Mouse (Mus musculus): ENCODE measurements around the gene Atp2b4.
"Not testable (repeated sequence)": the region's sequence is repeated elsewhere in the genome, so short reads cannot be mapped to it uniquely, and the experiment has no call there.

The Atp2b4 gene

GRCm38 (mm10) chr1:133692195-133692594 lies 108.6 kb downstream of the Atp2b4 start:
- no peak for DNase-seq

GRCm38 (mm10) chr1:133691046-133691445 lies 109.8 kb downstream of the Atp2b4 start:
- no peak for DNase-seq

DNA sequence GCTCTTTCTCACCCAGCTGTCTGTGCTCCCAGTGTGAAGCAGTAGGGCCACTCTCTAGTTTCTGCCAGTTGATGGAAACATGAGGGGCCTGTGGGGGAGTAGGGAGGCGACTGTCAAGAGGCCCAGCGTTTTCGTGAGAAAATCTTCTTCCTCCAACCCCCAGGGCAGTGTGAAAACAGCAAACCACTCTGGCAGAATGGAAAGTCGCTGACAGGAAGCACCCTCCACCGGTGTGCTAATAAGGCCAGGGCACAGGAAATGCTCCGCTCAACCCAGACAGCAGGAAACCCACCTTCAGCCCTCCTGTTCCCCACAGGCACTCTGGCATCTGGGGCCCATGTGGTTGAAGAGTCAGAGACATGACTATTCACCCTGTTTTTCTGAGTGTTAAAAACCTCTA lies 110.9 kb downstream of the Atp2b4 start, which contains the start of gene Lax1:
Gene Lax1, minus strand, starts transcription at position 212 of the 400 bp plus-strand sequence.
- peak; percentile 82 for DNase-seq

DNA sequence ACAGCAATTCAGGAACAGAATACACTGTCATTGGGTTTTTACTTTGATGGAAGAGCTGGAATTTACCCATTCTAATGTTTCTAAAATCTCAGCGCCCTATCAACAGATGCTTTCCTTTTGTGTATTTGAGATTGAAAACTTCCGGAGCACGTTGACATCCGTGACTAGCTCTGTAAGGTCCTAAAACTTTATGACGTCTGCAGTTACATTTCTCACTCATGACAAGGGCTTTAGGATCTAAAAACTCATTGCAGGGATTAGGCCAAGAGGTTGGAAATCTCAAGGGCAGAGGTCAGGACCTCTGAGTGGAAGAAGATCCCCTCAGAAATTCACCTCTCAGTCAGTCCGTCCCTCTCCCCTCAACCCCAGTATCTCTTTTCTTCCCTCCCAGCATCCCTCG lies 112.5 kb downstream of the Atp2b4 start:
- DNase-seq, result no peak

DNA sequence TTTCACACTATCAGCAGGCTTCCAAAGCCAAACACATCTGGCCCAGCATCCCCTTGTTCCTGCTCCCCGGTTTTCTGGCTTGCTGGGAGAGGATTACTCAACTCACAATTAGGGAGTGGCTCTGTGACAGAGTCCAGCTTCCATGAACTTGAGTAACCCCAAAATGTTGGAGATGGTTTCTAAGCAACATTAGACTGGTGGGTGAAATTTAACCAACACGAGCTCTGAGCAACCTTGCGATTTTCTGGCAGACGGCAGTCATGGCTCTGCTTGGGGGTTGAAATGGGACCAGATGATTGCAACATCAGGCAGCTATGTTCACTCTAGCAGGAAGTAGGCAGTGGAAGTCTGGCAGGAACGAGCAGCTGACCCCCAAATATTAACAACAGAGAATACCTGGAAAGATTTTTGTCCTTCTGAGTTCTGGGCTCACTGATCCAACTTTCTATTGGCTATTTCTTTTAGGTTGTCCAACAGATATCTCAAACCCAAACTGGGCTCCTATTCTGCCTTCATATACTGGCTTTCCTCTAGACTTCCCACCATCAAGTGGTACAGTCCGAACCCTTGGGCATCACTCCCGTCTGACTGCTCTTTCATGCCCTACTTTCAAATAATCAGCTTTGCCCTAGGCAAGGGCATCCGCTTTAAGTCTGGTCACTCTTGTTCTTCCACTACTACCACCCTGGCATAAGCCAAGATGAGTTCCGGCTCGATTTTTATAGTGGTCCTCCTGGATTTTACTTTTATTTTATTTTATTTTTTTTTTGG lies 114.9 kb downstream of the Atp2b4 start:
- no peak for DNase-seq

DNA sequence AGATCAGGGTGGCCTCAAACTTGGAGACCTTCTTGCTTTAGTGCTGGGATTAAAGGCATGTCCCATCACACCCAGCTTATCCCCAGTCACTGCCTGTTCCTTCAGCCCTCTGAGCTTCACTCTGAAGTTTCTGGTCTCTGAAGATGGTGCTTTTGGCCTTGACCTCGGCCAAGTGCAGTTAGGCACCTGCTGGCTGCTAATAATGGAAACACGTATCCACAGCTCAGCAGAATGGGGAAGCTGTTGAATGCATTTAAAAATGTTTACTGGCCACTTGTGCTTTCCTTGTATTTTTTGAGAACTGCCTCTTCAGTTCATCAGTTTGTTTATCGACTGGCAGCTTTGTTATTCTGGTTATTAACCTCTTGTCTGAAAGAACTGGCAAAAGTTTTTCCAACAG lies 129.0 kb downstream of the Atp2b4 start:
- no peak for DNase-seq

GRCm38 (mm10) chr1:133671266-133671665 lies 129.6 kb downstream of the Atp2b4 start:
- no peak for DNase-seq

DNA sequence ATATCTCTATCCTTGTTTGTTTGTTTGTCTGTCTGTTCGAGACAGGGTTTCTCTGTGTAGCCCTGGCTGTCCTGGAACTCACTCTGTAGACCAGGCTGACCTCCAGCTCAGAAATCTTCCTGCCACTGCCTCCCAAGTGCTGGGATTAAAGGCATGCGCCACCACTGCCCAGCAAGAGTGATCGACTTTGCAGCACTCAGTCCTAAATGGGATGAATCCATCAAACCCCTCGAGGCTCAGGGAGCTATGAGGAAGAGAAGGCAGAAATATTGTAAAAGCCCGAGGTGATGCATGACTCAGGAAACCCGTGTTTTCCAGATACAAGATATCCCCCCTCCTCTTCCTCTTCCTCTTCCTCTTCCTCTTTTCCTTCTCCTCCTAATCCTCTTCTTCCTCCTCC lies 130.1 kb downstream of the Atp2b4 start:
- DNase-seq, result no peak

GRCm38 (mm10) chr1:133670190-133670589 lies 130.7 kb downstream of the Atp2b4 start:
- no peak for DNase-seq

GRCm38 (mm10) chr1:133668618-133669017 lies 132.2 kb downstream of the Atp2b4 start:
- DNase-seq, result no peak

DNA sequence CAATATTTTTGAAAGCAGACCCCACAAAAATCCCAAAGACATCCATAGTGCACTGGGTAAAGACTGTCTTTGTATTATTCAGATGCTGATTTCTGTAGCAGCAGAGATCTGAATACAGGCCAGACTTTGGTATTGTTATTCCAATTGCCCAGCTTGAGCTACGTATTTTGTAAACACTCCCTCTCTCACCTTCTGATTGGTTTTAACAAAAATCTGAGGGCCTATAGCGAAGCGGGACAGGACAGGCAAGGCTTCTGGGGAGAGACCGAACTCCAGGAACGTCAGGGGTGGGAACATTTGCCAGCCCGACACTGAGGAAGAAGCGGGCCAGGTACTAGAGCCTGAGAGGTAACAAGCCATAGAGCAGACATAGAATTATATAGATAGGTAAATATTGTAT lies 133.1 kb downstream of the Atp2b4 start:
- no peak for DNase-seq

DNA sequence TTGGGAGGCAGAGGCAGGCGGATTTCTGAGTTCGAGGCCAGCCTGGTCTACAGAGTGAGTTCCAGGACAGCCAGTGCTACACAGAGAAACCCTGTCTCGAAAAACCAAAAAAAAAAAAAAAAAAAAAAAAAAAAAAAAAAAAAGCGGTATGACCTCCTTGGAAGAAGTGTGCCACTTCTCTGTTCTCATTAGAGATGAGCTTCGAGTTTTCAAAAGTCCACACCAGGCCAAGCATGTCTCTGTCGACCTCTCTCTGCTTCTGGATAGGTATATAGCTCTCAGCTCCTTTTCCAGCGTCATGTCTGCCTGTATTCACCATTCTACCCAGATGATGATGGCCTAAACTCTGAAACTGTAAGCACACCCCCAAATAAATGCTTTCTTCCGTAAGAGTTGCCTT lies 135.1 kb downstream of the Atp2b4 start:
- not testable (repeated sequence) for DNase-seq

DNA sequence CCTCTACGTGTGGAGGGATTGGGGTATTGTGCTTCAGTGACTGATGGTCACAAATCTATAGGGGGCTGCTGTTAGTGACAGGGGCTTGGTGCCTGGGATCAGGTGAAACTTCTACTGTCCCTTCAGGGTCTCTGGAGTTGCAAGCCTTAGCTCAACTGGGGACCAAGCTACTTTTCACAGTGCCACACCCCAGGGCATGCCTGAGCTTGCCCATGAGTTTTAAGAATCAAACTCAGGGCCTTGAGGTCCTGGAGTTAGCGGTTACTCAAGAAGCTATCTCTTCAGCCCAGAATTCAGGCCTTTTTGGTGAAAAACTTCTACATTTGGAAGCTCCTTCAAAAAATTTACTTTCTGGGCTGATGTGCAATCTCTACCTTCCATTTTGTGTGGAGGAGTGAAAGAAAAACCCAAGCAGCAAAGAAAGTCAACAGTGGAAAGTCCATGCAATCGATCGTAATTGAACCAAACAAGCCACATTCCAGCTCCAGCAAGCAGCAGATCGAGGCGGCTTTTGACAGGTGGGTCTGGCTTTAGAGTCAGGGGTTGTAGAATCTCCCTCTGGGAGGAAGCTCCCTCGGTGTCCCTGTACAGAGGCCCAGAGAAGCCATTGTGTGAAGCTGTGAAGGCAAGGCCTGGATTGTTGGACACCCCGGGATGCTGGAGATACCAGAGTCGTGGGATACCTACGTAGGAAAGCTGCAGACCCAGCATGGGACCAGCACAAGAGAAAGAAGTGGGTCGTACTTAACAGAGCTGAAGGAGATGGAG lies 136.5 kb downstream of the Atp2b4 start:
- no peak for DNase-seq

DNA sequence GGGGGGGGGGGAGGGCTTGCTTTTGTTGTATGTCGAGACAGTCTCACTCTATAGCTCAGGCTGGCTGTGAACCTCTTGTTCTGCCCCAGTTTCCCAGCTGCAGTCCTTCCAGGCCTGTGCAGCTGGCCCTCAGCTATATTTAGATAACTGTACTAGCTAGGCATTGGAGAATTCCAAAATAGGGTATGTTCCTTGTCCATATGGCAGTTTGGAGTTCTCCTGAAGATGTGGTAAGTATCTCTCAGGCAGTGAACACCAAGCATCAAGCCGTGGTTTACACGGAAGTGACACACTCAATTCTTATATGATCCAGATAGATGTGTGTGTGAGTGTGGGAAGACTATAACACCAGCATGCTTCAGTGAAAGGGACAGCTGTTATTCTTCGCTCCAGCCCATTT lies 137.4 kb downstream of the Atp2b4 start:
- DNase-seq, result no peak

- DNase-seq, result no peak
Observed at GRCm38 (mm10) chr1:133662941-133663340, 137.9 kb downstream of the Atp2b4 start.

- DNase-seq, result peak; percentile 92
Observed at GRCm38 (mm10) chr1:133661203-133661933, 139.5 kb downstream of the Atp2b4 start, which contains the start of gene Gm38394. TSS of gene Gm38394 (minus strand) at chr1:133661318.

DNA sequence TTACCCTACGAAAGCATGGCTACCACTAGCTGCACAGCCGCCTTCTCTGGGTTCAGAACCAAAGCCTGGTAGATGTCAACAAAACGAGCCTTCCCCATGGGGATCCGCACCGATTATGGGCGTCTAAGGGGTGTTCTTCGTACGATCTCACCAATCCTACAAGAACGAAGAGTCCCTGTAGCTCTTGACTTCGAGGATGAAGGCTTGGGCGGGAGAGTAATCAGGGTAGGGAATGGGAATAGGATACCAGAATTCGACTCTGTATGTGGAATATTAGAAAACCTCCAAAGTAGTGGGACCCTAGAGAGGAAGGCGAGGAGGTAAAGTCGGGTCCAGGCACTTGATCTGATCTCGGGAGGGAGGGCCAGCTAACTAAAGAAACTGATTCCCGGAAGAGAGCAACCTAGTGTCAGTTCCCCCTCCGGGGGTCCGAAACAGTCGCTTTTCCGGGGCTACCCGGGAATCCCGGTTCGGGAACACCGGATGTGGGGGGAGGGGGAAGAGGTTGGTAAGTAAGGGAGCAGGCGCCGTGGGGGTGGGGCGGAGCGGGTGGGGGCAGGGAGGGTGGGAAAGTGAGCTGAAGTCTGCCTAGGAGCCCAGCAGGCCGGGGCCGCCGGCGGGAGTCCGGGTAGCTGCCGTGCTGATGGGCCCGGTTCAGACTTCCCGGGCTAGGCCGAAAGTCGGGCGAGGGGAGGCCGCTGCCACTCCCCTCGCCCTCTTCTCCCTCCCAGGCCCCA lies 140.2 kb downstream of the Atp2b4 start, which contains the start of gene Zbed6:
Gene Zbed6, minus strand, starts transcription at position 420 of the 737 bp plus-strand sequence.
- peak; percentile 77 for DNase-seq

- no peak for DNase-seq
Observed at GRCm38 (mm10) chr1:133658878-133659277, 142.0 kb downstream of the Atp2b4 start.

- DNase-seq, result no peak
Observed at GRCm38 (mm10) chr1:133656811-133657210, 144.0 kb downstream of the Atp2b4 start.

GRCm38 (mm10) chr1:133653033-133653432 lies 147.8 kb downstream of the Atp2b4 start:
- no peak for DNase-seq

DNA sequence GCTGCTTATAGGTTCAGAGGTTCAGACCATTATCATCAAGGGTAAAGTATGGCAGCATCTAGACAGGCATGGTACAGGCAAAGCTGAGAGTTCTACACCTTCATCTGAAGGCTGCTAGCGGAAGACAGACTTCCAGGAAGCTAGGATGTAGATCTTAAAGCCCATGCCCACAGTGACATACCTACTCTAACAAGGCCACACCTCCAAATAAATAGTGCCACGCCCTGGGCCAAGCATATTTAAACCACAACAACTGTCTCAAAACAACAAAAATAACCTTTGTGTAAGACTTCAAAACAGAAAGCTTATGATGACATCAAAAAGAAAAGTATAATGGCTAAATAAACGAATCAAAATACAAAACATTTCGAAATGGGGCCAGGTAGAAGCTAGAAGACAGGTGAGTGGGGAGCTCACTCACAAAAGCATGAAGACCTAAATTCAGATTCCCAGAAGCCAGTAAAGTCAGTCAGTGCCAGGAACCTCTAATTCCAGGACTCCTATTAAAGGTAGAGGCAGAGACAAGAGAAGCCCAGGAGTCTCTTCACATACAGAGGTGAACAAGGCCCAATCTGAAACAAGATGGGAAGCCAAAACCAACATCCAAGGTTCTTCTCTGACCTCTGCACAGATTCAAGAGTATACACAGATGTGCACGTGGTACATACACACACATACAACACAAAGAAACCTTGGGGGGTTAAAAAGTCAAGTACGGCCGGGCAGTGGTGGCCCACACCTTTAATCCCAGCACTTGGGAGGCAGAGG lies 150.4 kb downstream of the Atp2b4 start:
- no peak for DNase-seq

Data from thymus, postnatal 14 days (tissue).